Mouse (Mus musculus) lung, adult 2 months (tissue): Measurements from ENCODE around the gene Rufy2. TPM values are rescaled to one million over a fixed set of nuclear protein-coding genes. Genes with fewer than 3 reads are reported as not detected.

ENCODE experiments used
- DNase-seq: peaks from one replicate; pipeline ENCODE4 v3.0.0; 2022
- H3K4me1 ChIP-seq: fragments of 200-500 bp; 2 replicates; pipeline ENCODE4 v1.6.1; 2011; ENCODE audit warnings: low read length; ENCODE audit not compliant: control insufficient read depth, insufficient read depth
- H3K4me3 ChIP-seq: fragments of 200-500 bp; replicated peaks from 2 replicates; pipeline ENCODE3; 2011; ENCODE audit warnings: low read depth, mild to moderate bottlenecking, control low read depth, low read length; ENCODE audit errors: extremely low read depth
- CTCF ChIP-seq: fragments of 200-500 bp; IDR thresholded peaks from 2 replicates; pipeline ENCODE4 v1.5.1; 2011; ENCODE audit warnings: mild to moderate bottlenecking, low read length, control low read depth; ENCODE audit not compliant: insufficient read depth
- POLR2A ChIP-seq: fragments of 200-500 bp; IDR thresholded peaks from 2 replicates; pipeline ENCODE4 v1.6.1; 2011; ENCODE audit warnings: low read depth, mild to moderate bottlenecking, control low read depth, low read length, borderline replicate concordance; ENCODE audit errors: extremely low read depth
- WGBS: fragments of 180-500 bp; shearing (Covaris S2); methylation state at CpG from one replicate; pipeline ENCODE4 v1.1.7; 2018; 5-methylcytosine and 5-hydroxymethylcytosine counted together
- polyA plus RNA-seq: library from polyadenylated mRNA; depleted of rRNA; stranded (reverse); fragments of >200 nt; gene quantifications from 2 replicates; pipeline ENCODE4 v1.2.3, GENCODE M21; 2012

The Rufy2 gene
- polyA plus RNA-seq, 1 experiment = 4.4 TPM

- no peak for DNase-seq
- H3K4me3 ChIP-seq = no peak overlapping the region
- 86% methylated on average over 6 of the region's 6 CpGs for WGBS
- no peaks in the 10 kb centered on the region for H3K4me1 ChIP-seq
- no peak for TF ChIP-seq CTCF
- TF ChIP-seq POLR2A = no peak
Measured at GRCm38 (mm10) chr10:63011556-63011955, 31.5 kb downstream of the Rufy2 start.

GRCm38 (mm10) chr10:63013476-63013875 lies 33.5 kb downstream of the Rufy2 start:
- H3K4me1 ChIP-seq = no peaks in the 10 kb centered on the region
- H3K4me3 ChIP-seq = no peak overlapping the region
- TF ChIP-seq CTCF (no peak), POLR2A (no peak)
- no peak for DNase-seq
- WGBS = 68% methylated on average over 3 of the region's 3 CpGs

DNA sequence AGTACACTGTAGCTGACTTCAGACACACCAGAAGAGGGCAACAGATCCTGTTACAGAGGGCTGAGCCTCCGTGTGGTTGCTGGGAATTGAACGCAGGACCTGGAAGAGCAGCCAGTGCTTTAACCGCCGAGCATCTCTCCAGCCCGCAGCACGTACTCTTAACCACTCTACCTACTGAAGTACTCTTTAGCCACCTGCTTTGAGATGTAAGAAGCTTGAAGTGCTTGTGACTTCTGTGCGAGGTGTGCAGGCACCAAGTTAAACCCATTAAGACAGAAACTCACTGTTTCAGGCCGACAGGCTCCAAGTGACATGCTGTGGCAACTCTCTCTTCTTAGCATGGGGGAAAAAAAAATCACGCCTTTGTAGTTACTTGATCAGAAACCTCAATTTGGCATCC lies 34.1 kb downstream of the Rufy2 start:
- TF ChIP-seq CTCF (no peak), POLR2A (no peak)
- peak; percentile 11 for DNase-seq
- no peak overlapping the region for H3K4me3 ChIP-seq
- no peaks in the 10 kb centered on the region for H3K4me1 ChIP-seq
- 74% methylated on average over 9 of the region's 9 CpGs for WGBS

DNA sequence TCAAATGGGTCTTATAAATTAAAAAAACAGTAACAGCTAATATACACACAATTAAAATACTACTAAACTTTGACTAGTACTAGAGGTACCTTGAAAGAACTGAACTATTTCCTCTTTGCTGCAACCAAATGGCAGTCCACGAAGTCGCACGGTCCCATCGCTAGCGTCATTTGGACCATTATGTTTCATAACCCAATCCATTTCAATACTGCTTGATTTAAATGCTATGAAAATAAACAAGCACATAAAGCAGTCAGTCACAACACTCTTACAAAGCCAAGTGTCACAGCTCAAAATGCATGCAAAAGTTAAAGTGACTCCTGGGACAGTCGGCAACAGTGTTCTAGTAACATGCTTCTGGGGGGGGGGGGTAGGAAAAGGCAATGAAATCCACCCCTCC lies 39.3 kb downstream of the Rufy2 start:
- 77% methylated on average over 6 of the region's 6 CpGs for WGBS
- TF ChIP-seq CTCF (no peak), POLR2A (no peak)
- DNase-seq = no peak
- H3K4me3 ChIP-seq = no peak overlapping the region
- H3K4me1 ChIP-seq = peaks cover 4% of the 10 kb centered on the region

DNA sequence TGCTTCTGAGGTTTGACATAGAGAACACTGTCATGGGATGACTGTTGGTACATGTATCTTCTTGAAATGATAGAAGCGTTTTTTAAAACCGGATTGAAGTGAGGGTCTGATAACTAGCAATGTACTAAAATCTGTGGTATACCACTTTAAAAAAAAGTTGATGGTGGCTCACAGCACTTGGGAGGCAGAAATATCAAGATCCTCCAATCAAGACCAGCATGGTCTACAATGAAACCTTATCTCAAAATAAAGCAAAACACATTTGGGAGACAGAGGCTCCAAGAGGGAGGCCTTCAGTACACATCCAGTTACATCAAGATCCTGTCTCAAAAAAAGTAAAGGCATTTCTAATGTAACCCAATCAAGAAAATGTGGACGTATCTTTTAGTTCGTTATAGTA lies 41.7 kb downstream of the Rufy2 start:
- no peak for DNase-seq
- 21% methylated on average over 4 of the region's 4 CpGs for WGBS
- no peak for TF ChIP-seq POLR2A
- no peak for TF ChIP-seq CTCF
- Histone ChIP-seq H3K4me1 (peaks cover 4% of the 10 kb centered on the region), H3K4me3 (no peak overlapping the region)

- peaks cover 4% of the 10 kb centered on the region for H3K4me1 ChIP-seq
- peak overlapping the region; percentile 94 for H3K4me3 ChIP-seq
- no peak for TF ChIP-seq CTCF
- no peak for TF ChIP-seq POLR2A
- WGBS = under 1% methylated on average over 27 of the region's 27 CpGs
- DNase-seq = no peak
Measured at GRCm38 (mm10) chr10:63022541-63023120, 42.6 kb downstream of the Rufy2 start.

GRCm38 (mm10) chr10:63023121-63023748 lies 43.2 kb downstream of the Rufy2 start:
- DNase-seq = peak; percentile 75
- peaks cover 4% of the 10 kb centered on the region for H3K4me1 ChIP-seq
- peak overlapping the region; percentile 94 for H3K4me3 ChIP-seq
- TF ChIP-seq POLR2A (no peak), CTCF (no peak)
- under 1% methylated on average over 64 of the region's 68 CpGs for WGBS

DNA sequence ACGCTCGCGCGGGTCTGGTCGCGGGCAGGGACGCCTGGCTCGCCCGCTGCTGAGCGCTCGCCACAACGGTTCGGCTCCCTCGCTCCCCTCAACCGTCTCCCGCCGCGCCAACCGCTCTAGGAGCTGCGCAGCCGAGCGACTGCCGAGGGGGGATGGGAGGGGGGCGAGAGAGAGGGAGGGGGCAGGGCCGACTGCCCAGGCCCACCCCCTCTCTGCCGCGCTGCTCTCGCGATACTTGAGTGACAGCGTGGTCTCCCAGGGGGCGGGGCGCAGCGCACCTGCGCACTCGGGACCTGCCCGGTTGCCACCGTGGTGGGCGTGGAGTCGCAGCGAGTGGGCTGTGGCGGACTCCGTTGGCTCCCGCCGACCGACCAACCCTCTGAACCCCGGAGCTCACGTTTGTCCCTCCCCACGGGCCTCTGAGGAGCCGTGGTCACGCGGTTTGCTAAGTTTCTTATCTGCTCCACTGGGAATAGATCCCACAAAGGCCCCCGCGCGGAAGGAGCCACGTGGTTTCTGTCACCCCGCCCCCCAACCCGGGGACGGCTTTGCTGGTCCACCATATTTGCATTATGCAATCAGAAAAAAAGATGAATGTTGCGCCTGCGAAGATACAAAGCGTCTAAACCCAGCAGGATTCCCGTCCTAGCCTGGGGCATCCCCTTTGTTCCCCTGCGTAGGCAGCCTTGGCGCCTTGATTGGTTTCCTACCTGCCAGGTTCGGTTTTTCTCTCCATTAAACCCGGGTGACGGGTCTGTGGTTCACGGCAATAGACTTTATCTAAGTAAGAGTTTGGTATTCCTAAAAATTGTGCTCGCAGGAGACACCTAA lies 43.9 kb downstream of the Rufy2 start, which contains the start of the genes Hnrnph3 and Pbld2:
Hnrnph3 (minus strand) TSS at position 469 of the 831 bp plus-strand sequence.
Pbld2 (plus strand) TSS at position 567 of the 831 bp plus-strand sequence.
- peak; percentile 100 for DNase-seq
- TF ChIP-seq CTCF (no peak), POLR2A (peak; percentile 79; the same call in 1 of the 2 replicates)
- under 1% methylated on average over 67 of the region's 69 CpGs for WGBS
- H3K4me3 ChIP-seq = peak within 1 kb of the TSS; percentile 94
- H3K4me1 ChIP-seq = peaks cover 4% of the 10 kb centered on the region

- no peak for DNase-seq
- peak overlapping the region; percentile 83 for H3K4me3 ChIP-seq
- H3K4me1 ChIP-seq = peaks cover 4% of the 10 kb centered on the region
- 0% methylated on average over 8 of the region's 8 CpGs for WGBS
- peak; percentile 36 for TF ChIP-seq CTCF
- no peak; the same call in 1 of the 2 replicates for TF ChIP-seq POLR2A
Measured at GRCm38 (mm10) chr10:63024580-63024910, 44.5 kb downstream of the Rufy2 start.
